Comparison of ENCODE assay signal across 23 mouse cellular contexts in genomic region chr11:103269426-103269825, GRCm38 (mm10). TPM values are rescaled to one million over a fixed set of nuclear protein-coding genes. Genes with fewer than 3 reads are reported as not detected.
A peak's percentile ranks its signal among the peaks of the same experiment; 100 is the strongest.
DNase-seq lines count a peak whose midpoint lies in the region; ATAC-seq and TF ChIP-seq lines count a peak whose summit lies in the region.
"Had no signal": no experiment of that assay in that cellular context is flagged by ENCODE, and none has a peak within 500 bp of the region (broad histone marks: within the 10 kb centered on the region; RNA-seq: fewer than 3 reads in every experiment).

No protein-coding gene starts in this region.

- H3K4me1 ChIP-seq in CH12.LX (ENCODE audit: control insufficient read depth in 1 of 2, insufficient read depth in 2 of 2) = peaks cover 12 to 36% of the 10 kb centered on the region in 2 experiments
- peaks cover 30% of the 10 kb centered on the region for H3K4me1 ChIP-seq in midbrain, embryonic 16.5 days (ENCODE audit: control insufficient read depth, insufficient read depth, low read length)

- no peaks in the 10 kb centered on the region for H3K36me3 ChIP-seq in CH12.LX (replicated peaks in 1 of 2; ENCODE audit: control insufficient read depth in 1 of 2, insufficient read depth in 1 of 2, low read length in 1 of 2)
- H3K36me3 ChIP-seq in midbrain, embryonic 16.5 days (ENCODE audit: control insufficient read depth, insufficient read depth, low read length) = no peaks in the 10 kb centered on the region
- H3K36me3 ChIP-seq: embryonic facial prominence, embryonic 10.5 days; forebrain, embryonic 10.5 days; heart, embryonic 10.5 days; hindbrain, embryonic 12.5 days had no signal

- TF ChIP-seq CTCF in CH12.LX (conservative IDR thresholded peaks at IDR 0.05 in 1 of 2, IDR thresholded peaks at IDR 0.05 in 1 of 2; ENCODE audit: low read depth in 2 of 2, low read length in 2 of 2) = no peak

- H3K79me2 ChIP-seq in CH12.LX (replicated peaks; ENCODE audit: control insufficient read depth, extremely low read depth, insufficient read depth, poor library complexity, severe bottlenecking) = peaks cover 25% of the 10 kb centered on the region

- 0 out of 2 replicates have a peak, but pooled peaks have one; percentile 5 for ATAC-seq in granulocyte monocyte progenitor cell, adult 5-6 weeks (replicated peaks; ENCODE audit: poor library complexity, severe bottlenecking)
- ATAC-seq in midbrain, embryonic 16.5 days = no peak
- ATAC-seq: forebrain, embryonic 14.5 days; hindbrain, embryonic 16.5 days; inflammation-experienced regulatory T-cells, adult 6 months had no signal

- H3K9ac ChIP-seq in CH12.LX (ENCODE audit: insufficient read depth, low read depth) = no peak overlapping the region
- H3K9ac ChIP-seq in midbrain, embryonic 16.5 days (ENCODE audit: low read depth, low read length) = no peak overlapping the region
- H3K9ac ChIP-seq: hindbrain, embryonic 12.5 days had no signal

- no peak for TF ChIP-seq EP300 in CH12.LX (IDR thresholded peaks at IDR 0.05; ENCODE audit: low read length)

- H3K9me3 ChIP-seq in CH12.LX (replicated peaks; ENCODE audit: low read length) = no peaks in the 10 kb centered on the region
- no peaks in the 10 kb centered on the region for H3K9me3 ChIP-seq in midbrain, embryonic 16.5 days (replicated peaks; ENCODE audit: control insufficient read depth, low read length, poor library complexity, severe bottlenecking)
- H3K9me3 ChIP-seq: embryonic facial prominence, embryonic 10.5 days; forebrain, embryonic 10.5 days; heart, embryonic 10.5 days; hindbrain, embryonic 12.5 days had no signal

- in situ Hi-C loops in CH12.LX (cut with MboI; ENCODE audit: low pct_ligation_motif_present, low pct_unique_long_range_greater_than_20kb, low sequenced_read_pairs) = no loop called here

- no peak for TF ChIP-seq POLR2A in CH12.LX (IDR thresholded peaks at IDR 0.05; ENCODE audit: low read depth, low read length)

- 82% methylated on average over 5 of the region's 5 CpGs for WGBS in midbrain, embryonic 16.5 days

- no peak overlapping the region for H3K4me3 ChIP-seq in CH12.LX (replicated peaks in 1 of 3; ENCODE audit: low read depth in 2 of 3, low read length in 2 of 3, poor library complexity in 1 of 3)
- H3K4me3 ChIP-seq in midbrain, embryonic 16.5 days (ENCODE audit: low read depth, low read length) = no peak overlapping the region
- H3K4me3 ChIP-seq: embryonic facial prominence, embryonic 10.5 days; erythroblast, embryonic 14.5 days; forebrain, embryonic 10.5 days; heart, embryonic 10.5 days; hindbrain, embryonic 12.5 days had no signal

- dilution Hi-C loops in CH12.LX (cut with MboI; ENCODE audit: extremely low pct_ligation_motif_present, extremely low pct_unique_long_range_greater_than_20kb, low sequenced_read_pairs) = no loop called here

- H3K27ac ChIP-seq in CH12.LX (ENCODE audit: insufficient read depth, low read depth) = no peak overlapping the region
- H3K27ac ChIP-seq in midbrain, embryonic 16.5 days (ENCODE audit: low read length) = no peak overlapping the region
- H3K27ac ChIP-seq: embryonic facial prominence, embryonic 10.5 days; heart, embryonic 10.5 days; hindbrain, embryonic 12.5 days had no signal

- no peak for TF ChIP-seq RAD21 in CH12.LX (IDR thresholded peaks at IDR 0.05; ENCODE audit: low read depth, low read length)

- DNase-seq in 416B (ENCODE audit: low read depth) = peak; percentile 69
- no peak for DNase-seq in CH12.LX (ENCODE audit: extremely low read depth)
- DNase-seq in kidney, adult 9 months = no peak
- DNase-seq in testis, postnatal 10 days (ENCODE audit: low spot score) = no peak
- DNase-seq: adrenal gland, postnatal 10 days; gastrocnemius, postnatal 36 days; heart, adult 18-20 months; heart, postnatal 10 days; heart, postnatal 4 days had no signal

- H3K27me3 ChIP-seq in CH12.LX (replicated peaks) = no peaks in the 10 kb centered on the region
- H3K27me3 ChIP-seq in midbrain, embryonic 16.5 days (ENCODE audit: control insufficient read depth, insufficient read depth, low read depth, low read length) = no peaks in the 10 kb centered on the region
- H3K27me3 ChIP-seq: hindbrain, embryonic 12.5 days had no signal

- H3K4me2 ChIP-seq in CH12.LX (ENCODE audit: insufficient read depth, low read depth, poor library complexity, severe bottlenecking) = no peak overlapping the region; the same call in 1 of the 2 replicates
- no peak overlapping the region for H3K4me2 ChIP-seq in midbrain, embryonic 16.5 days (ENCODE audit: low read length)
- H3K4me2 ChIP-seq: hindbrain, embryonic 12.5 days had no signal

TF ChIP-seq in CH12.LX, 34 proteins besides CTCF, POLR2A, EP300 and RAD21:
- TF ChIP-seq ZNF384 (IDR thresholded peaks at IDR 0.05; ENCODE audit: low read depth, low read length) (no peak), TBP (conservative IDR thresholded peaks at IDR 0.05; ENCODE audit: low read depth, low read length) (no peak), MEF2A (IDR thresholded peaks at IDR 0.05; ENCODE audit: borderline replicate concordance, low read depth, low read length) (peak; percentile 52; the same call in 1 of the 2 replicates), KAT2A (IDR thresholded peaks at IDR 0.05; ENCODE audit: insufficient replicate concordance, low read length) (no peak), ETS1 (conservative IDR thresholded peaks at IDR 0.05; ENCODE audit: low read depth, low read length) (peak; percentile 3; the same call in 1 of the 2 replicates), ZKSCAN1 (IDR thresholded peaks at IDR 0.05; ENCODE audit: borderline replicate concordance, low read depth, low read length) (no peak), UBTF (IDR thresholded peaks at IDR 0.05; ENCODE audit: low read depth, low read length) (no peak)
TF ChIP-seq in CH12.LX: peak in this region for 2.

RNA-seq across cellular contexts. Expression of gene Map3k14, which starts 2.2 kb away (rescaled TPM):
- total RNA-seq in CH12.LX (2012; rRNA removed) = 9.9 TPM in 2 replicates
- 4.2 and 4.5 TPM in 2 replicates for total RNA-seq in CH12.LX (2014; rRNA removed)
- polyA plus RNA-seq in CH12.LX (2012; ENCODE audit: insufficient read length, low read depth) = 9.0 and 11.2 TPM in 2 replicates
- 10.9 and 16.7 TPM in 2 replicates for total RNA-seq in granulocyte monocyte progenitor cell, adult 5-6 weeks (2014; fragmentation: Nextera tagmentation)
- total RNA-seq in granulocyte monocyte progenitor cell, adult 5-6 weeks (2017) = 5.2 and 9.6 TPM in 2 replicates
- 4.4 TPM in 2 replicates for polyA plus RNA-seq in midbrain, embryonic 16.5 days (2015; fragmentation: Nextera tagmentation; extraction: Ambion mirVana)

RNA-seq across cellular contexts. Expression of gene Spata32, which starts 51.2 kb away (rescaled TPM):
- total RNA-seq in CH12.LX (2012; rRNA removed) (not detected in 2 replicates), CH12.LX (2014; rRNA removed) (not detected in 2 replicates)
- polyA plus RNA-seq in CH12.LX (2012; ENCODE audit: insufficient read length, low read depth) = not detected in 2 replicates
- 1.4 TPM in 1 of 2 replicates, not detected in the other for total RNA-seq in granulocyte monocyte progenitor cell, adult 5-6 weeks (2014; fragmentation: Nextera tagmentation)
- not detected in 2 replicates for total RNA-seq in granulocyte monocyte progenitor cell, adult 5-6 weeks (2017)
- polyA plus RNA-seq in midbrain, embryonic 16.5 days (2015; fragmentation: Nextera tagmentation; extraction: Ambion mirVana) = 1.2 and 1.3 TPM in 2 replicates
- total RNA-seq: adrenal gland, postnatal 10 days; ES-E14; gastrocnemius, adult 8-10 months; gastrocnemius, postnatal 36 days; heart, adult 18-20 months; heart, postnatal 10 days; heart, postnatal 4 days had no signal
- polyA plus RNA-seq: embryonic facial prominence, embryonic 10.5 days; embryonic facial prominence, embryonic 14.5 days; erythroblast, embryonic 14.5 days; forebrain, embryonic 10.5 days; forebrain, embryonic 14.5 days; heart, embryonic 10.5 days; heart, embryonic 14.5 days; hindbrain, embryonic 12.5 days; inflammation-experienced regulatory T-cells, adult 6 months had no signal
